Mouse (Mus musculus): ENCODE results near the gene Thap3. TPM values are rescaled to one million over a fixed set of nuclear protein-coding genes. Genes with fewer than 3 reads are reported as not detected.
A peak's percentile ranks its signal among the peaks of the same experiment; 100 is the strongest.

Thap3 gene
- total and polyA plus RNA-seq, 3 experiments, result 11.0 to 27.6 (median 12.8) TPM

DNA sequence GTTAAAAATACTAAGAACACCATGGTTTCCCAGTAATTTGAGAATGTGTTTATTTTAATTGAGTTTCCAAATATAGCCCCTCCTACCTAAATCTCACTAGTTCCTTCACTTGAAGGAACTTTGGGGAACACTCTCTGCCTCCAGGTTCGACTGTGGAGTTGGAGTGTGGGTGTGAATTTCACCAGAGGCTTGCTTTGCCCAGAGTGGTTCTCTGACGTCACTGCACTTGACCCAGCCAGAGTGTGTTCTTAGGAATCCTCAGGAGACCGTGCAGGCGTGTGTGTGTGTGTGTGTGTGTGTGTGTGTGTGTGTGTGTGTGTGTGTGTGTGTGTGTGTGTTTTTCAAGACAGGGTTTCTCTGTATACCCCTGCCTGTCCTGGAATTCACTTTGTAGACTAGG is 12.1 kb upstream of the Thap3 start:
- peaks cover 5 to 10% of the 10 kb centered on the region in 2 experiments; a peak in 3 of 4 replicates for H3K4me1 ChIP-seq (ENCODE audit: control insufficient read depth in 1 of 2, insufficient read depth in 2 of 2)
- H3K9me3 ChIP-seq (replicated peaks; ENCODE audit: low read length), result no peaks in the 10 kb centered on the region
- peaks cover 15% of the 10 kb centered on the region for H3K27me3 ChIP-seq (replicated peaks)
- no peak overlapping the region for H3K4me2 ChIP-seq (ENCODE audit: insufficient read depth, low read depth, poor library complexity, severe bottlenecking)
- no peak overlapping the region for H3K27ac ChIP-seq (ENCODE audit: insufficient read depth, low read depth)
- H3K36me3 ChIP-seq (replicated peaks in 1 of 2; ENCODE audit: control insufficient read depth in 1 of 2, insufficient read depth in 1 of 2, low read length in 1 of 2), result no peaks in the 10 kb centered on the region
- no peak overlapping the region for H3K9ac ChIP-seq (ENCODE audit: insufficient read depth, low read depth)
- no peak for TF ChIP-seq JUND (conservative IDR thresholded peaks at IDR 0.05; ENCODE audit: low read depth, low read length)
- no peak for TF ChIP-seq GABPA (IDR thresholded peaks at IDR 0.05; ENCODE audit: insufficient replicate concordance, low read depth, low read length)
- TF ChIP-seq ELF1 (IDR thresholded peaks at IDR 0.05; ENCODE audit: low read depth, low read length), result no peak
- TF ChIP-seq ZKSCAN1 (IDR thresholded peaks at IDR 0.05; ENCODE audit: borderline replicate concordance, low read depth, low read length), result no peak
- TF ChIP-seq BHLHE40 (IDR thresholded peaks at IDR 0.05; ENCODE audit: low read depth, low read length), result no peak
- TF ChIP-seq NELFE (IDR thresholded peaks at IDR 0.05; ENCODE audit: low read depth, low read length), result no peak
- TF ChIP-seq POLR2A (IDR thresholded peaks at IDR 0.05; ENCODE audit: low read depth, low read length), result no peak
- no peak for TF ChIP-seq EP300 (IDR thresholded peaks at IDR 0.05; ENCODE audit: low read length)
- no peak for TF ChIP-seq SMC3 (IDR thresholded peaks at IDR 0.05; ENCODE audit: low read depth, low read length)
- no peak for TF ChIP-seq NRF1 (IDR thresholded peaks at IDR 0.05; ENCODE audit: low read depth, low read length)
- TF ChIP-seq CHD2 (IDR thresholded peaks at IDR 0.05; ENCODE audit: low read length), result no peak
- TF ChIP-seq MAX (IDR thresholded peaks at IDR 0.05; ENCODE audit: low read length), result no peak
- no peak for TF ChIP-seq MYC (IDR thresholded peaks at IDR 0.05; ENCODE audit: low read depth, low read length)
- TF ChIP-seq MEF2A (IDR thresholded peaks at IDR 0.05; ENCODE audit: borderline replicate concordance, low read depth, low read length), result no peak
- TF ChIP-seq RAD21 (IDR thresholded peaks at IDR 0.05; ENCODE audit: low read depth, low read length), result no peak
- in situ Hi-C loops (cut with MboI; ENCODE audit: low pct_ligation_motif_present, low pct_unique_long_range_greater_than_20kb, low sequenced_read_pairs) (no loop called here), dilution Hi-C loops (cut with MboI; ENCODE audit: extremely low pct_ligation_motif_present, extremely low pct_unique_long_range_greater_than_20kb, low sequenced_read_pairs) (no loop called here)
- H3K4me3 ChIP-seq (replicated peaks in 1 of 3; ENCODE audit: low read depth in 2 of 3, low read length in 2 of 3, poor library complexity in 1 of 3), result no peak overlapping the region
- H3K79me2 ChIP-seq (replicated peaks; ENCODE audit: control insufficient read depth, extremely low read depth, insufficient read depth, poor library complexity, severe bottlenecking), result no peaks in the 10 kb centered on the region
- DNase-seq (ENCODE audit: extremely low read depth), result no peak

DNA sequence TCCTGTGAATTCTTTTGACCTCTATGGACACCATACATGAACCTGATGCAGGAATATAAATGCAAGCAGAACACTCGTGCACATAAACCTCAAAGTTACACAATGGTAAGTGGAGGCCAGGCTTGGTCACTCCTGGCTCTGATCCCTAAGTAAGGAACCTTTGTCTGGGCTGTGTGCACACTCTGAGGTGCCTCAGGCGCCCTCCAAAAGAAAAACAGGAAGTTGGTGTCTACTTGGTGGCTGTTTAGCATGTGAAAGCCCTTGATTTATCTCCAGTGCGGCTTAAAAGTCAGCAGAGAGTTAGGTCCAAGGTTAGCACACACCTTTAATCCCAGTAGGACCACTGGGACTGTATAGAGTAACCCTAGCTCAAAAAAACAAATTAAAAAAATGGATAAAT is 10.7 kb upstream of the Thap3 start:
- Histone ChIP-seq H3K4me3 (replicated peaks in 1 of 3; ENCODE audit: low read depth in 2 of 3, low read length in 2 of 3, poor library complexity in 1 of 3) (no peak overlapping the region), H3K4me2 (ENCODE audit: insufficient read depth, low read depth, poor library complexity, severe bottlenecking) (no peak overlapping the region), H3K9me3 (replicated peaks; ENCODE audit: low read length) (no peaks in the 10 kb centered on the region), H3K27me3 (replicated peaks) (peaks cover 15% of the 10 kb centered on the region), H3K27ac (ENCODE audit: insufficient read depth, low read depth) (no peak overlapping the region), H3K9ac (ENCODE audit: insufficient read depth, low read depth) (no peak overlapping the region), H3K4me1 (ENCODE audit: control insufficient read depth in 1 of 2, insufficient read depth in 2 of 2) (peaks cover 5 to 14% of the 10 kb centered on the region in 2 experiments), H3K36me3 (replicated peaks in 1 of 2; ENCODE audit: control insufficient read depth in 1 of 2, insufficient read depth in 1 of 2, low read length in 1 of 2) (no peaks in the 10 kb centered on the region), H3K79me2 (replicated peaks; ENCODE audit: control insufficient read depth, extremely low read depth, insufficient read depth, poor library complexity, severe bottlenecking) (0 out of 2 replicates have a peak, but pooled peaks cover 4% of the 10 kb centered on the region)
- no peak for TF ChIP-seq JUN (IDR thresholded peaks at IDR 0.05; ENCODE audit: insufficient read depth, low read depth, low read length)
- TF ChIP-seq ELF1 (IDR thresholded peaks at IDR 0.05; ENCODE audit: low read depth, low read length), result peak; percentile 32; the same call in 1 of the 2 replicates
- no peak for DNase-seq (ENCODE audit: extremely low read depth)
- dilution Hi-C loops (cut with MboI; ENCODE audit: extremely low pct_ligation_motif_present, extremely low pct_unique_long_range_greater_than_20kb, low sequenced_read_pairs), result no loop called here
- in situ Hi-C loops (cut with MboI; ENCODE audit: low pct_ligation_motif_present, low pct_unique_long_range_greater_than_20kb, low sequenced_read_pairs), result no loop called here

Data from CH12.LX (cell line).